Comparison of ENCODE assay signal across 8 mouse cellular contexts in genomic region chr13:47244771-47245170, GRCm38 (mm10).
DNase-seq lines count a peak whose midpoint lies in the region; ATAC-seq lines count a peak whose summit lies in the region.

No protein-coding gene starts in this region.

- no peak; the same call in 1 of the 2 replicates for ATAC-seq in hindbrain, embryonic 13.5 days (ENCODE audit: low FRiP score)
- no peak for ATAC-seq in hindbrain, embryonic 11.5 days (ENCODE audit: low FRiP score)
- ATAC-seq in frontal cortex, adult (ENCODE audit: low TSS enrichment), result peak; percentile 95
- ATAC-seq in liver, embryonic 16.5 days (ENCODE audit: low read depth), result 0 out of 2 replicates have a peak, but pooled peaks have one; percentile 16
- no peak for ATAC-seq in erythroid progenitor cell, adult 5-6 weeks (replicated peaks; ENCODE audit: low FRiP score, poor library complexity, severe bottlenecking)

- no peaks in the 10 kb centered on the region for H3K36me3 ChIP-seq in hindbrain, embryonic 13.5 days
- no peaks in the 10 kb centered on the region for H3K36me3 ChIP-seq in hindbrain, embryonic 11.5 days (ENCODE audit: control insufficient read depth, insufficient read depth, low read length)
- H3K36me3 ChIP-seq in liver, embryonic 16.5 days (ENCODE audit: control insufficient read depth, insufficient read depth), result peaks cover 16% of the 10 kb centered on the region

- no peak for DNase-seq in hindbrain, embryonic 11.5 days (ENCODE audit: low spot score)
- peak; percentile 57 to 63 for DNase-seq in heart, postnatal 36 days
- no peak for DNase-seq in urinary bladder, postnatal 25 days (ENCODE audit: low spot score)
- DNase-seq in spleen, postnatal 10 days (ENCODE audit: low spot score in 2 of 2), result no peak

- 72% methylated on average over 11 of the region's 11 CpGs for WGBS in hindbrain, embryonic 13.5 days
- WGBS in hindbrain, embryonic 11.5 days, result 87% methylated on average over 11 of the region's 11 CpGs
- WGBS in liver, embryonic 16.5 days (ENCODE audit: insufficient replicate concordance), result 39% methylated on average over 11 of the region's 11 CpGs

- H3K9ac ChIP-seq in hindbrain, embryonic 13.5 days, result no peak overlapping the region
- H3K9ac ChIP-seq in hindbrain, embryonic 11.5 days (ENCODE audit: low read depth, low read length), result no peak overlapping the region
- H3K9ac ChIP-seq in liver, embryonic 16.5 days (ENCODE audit: low read depth, low read length), result no peak overlapping the region

- H3K4me3 ChIP-seq in hindbrain, embryonic 13.5 days, result no peak overlapping the region
- no peak overlapping the region for H3K4me3 ChIP-seq in hindbrain, embryonic 11.5 days (ENCODE audit: low read depth, low read length)
- no peak overlapping the region for H3K4me3 ChIP-seq in liver, embryonic 16.5 days (ENCODE audit: low read depth, low read length)

- H3K9me3 ChIP-seq in hindbrain, embryonic 13.5 days, result no peaks in the 10 kb centered on the region
- no peaks in the 10 kb centered on the region for H3K9me3 ChIP-seq in hindbrain, embryonic 11.5 days (ENCODE audit: control insufficient read depth, low read length)
- no peaks in the 10 kb centered on the region for H3K9me3 ChIP-seq in liver, embryonic 16.5 days (replicated peaks; ENCODE audit: control insufficient read depth, low read length)

- H3K4me2 ChIP-seq in hindbrain, embryonic 13.5 days, result no peak overlapping the region
- H3K4me2 ChIP-seq in hindbrain, embryonic 11.5 days (replicated peaks; ENCODE audit: low read depth, low read length), result no peak overlapping the region
- no peak overlapping the region for H3K4me2 ChIP-seq in liver, embryonic 16.5 days (ENCODE audit: low read depth, low read length)

- peak overlapping the region; percentile 46 for H3K27ac ChIP-seq in hindbrain, embryonic 13.5 days
- H3K27ac ChIP-seq in hindbrain, embryonic 11.5 days (ENCODE audit: low read depth, low read length), result no peak overlapping the region
- H3K27ac ChIP-seq in liver, embryonic 16.5 days (ENCODE audit: low read length), result no peak overlapping the region

- intact Hi-C loops in heart, postnatal 36 days (cut with DNase I), result loop anchor here (2.0 to 5.0 kb wide), 2 partner anchors 20 to 52 kb away; no protein-coding TSS in a partner anchor

- H3K27me3 ChIP-seq in hindbrain, embryonic 13.5 days, result no peaks in the 10 kb centered on the region
- no peaks in the 10 kb centered on the region for H3K27me3 ChIP-seq in hindbrain, embryonic 11.5 days (ENCODE audit: control insufficient read depth, insufficient read depth, low read length)
- no peaks in the 10 kb centered on the region for H3K27me3 ChIP-seq in liver, embryonic 16.5 days (ENCODE audit: control insufficient read depth, insufficient read depth, low read depth, low read length)

- peaks cover 20% of the 10 kb centered on the region for H3K4me1 ChIP-seq in hindbrain, embryonic 13.5 days (replicated peaks)
- H3K4me1 ChIP-seq in hindbrain, embryonic 11.5 days (replicated peaks; ENCODE audit: control insufficient read depth, insufficient read depth, low read length), result no peaks in the 10 kb centered on the region
- H3K4me1 ChIP-seq in liver, embryonic 16.5 days (ENCODE audit: control insufficient read depth, low read depth, low read length), result no peaks in the 10 kb centered on the region

Comparison
In these comparisons a context has a peak if more than half of its experiments do, and no peak if none do; other contexts are left out.
1. ATAC-seq: peak in frontal cortex, adult (single experiment) and liver, embryonic 16.5 days (single experiment); none in hindbrain, embryonic 13.5 days (single experiment), hindbrain, embryonic 11.5 days (single experiment) and erythroid progenitor cell, adult 5-6 weeks (single experiment).
2. DNase-seq: peak in heart, postnatal 36 days (2 of 2); none in hindbrain, embryonic 11.5 days (single experiment), urinary bladder, postnatal 25 days (single experiment) and spleen, postnatal 10 days (0 of 2).